Mouse (Mus musculus): ENCODE measurements around the gene Gm44503. TPM values are rescaled to one million over a fixed set of nuclear protein-coding genes. Genes with fewer than 3 reads are reported as not detected.

Gene Gm44503
- polyA plus RNA-seq, 1 experiment from 2014 or later = not detected

- H3K4me1 ChIP-seq (replicated peaks; ENCODE audit: control insufficient read depth, insufficient read depth, low read length) = no peaks in the 10 kb centered on the region
- no peak for TF ChIP-seq CTCF (IDR thresholded peaks at IDR 0.05; ENCODE audit: low read depth)
- H3K4me2 ChIP-seq (replicated peaks; ENCODE audit: low read depth) = no peak overlapping the region
- WGBS = 82% methylated on average over 6 of the region's 6 CpGs
- ATAC-seq = no peak
- H3K9me3 ChIP-seq (ENCODE audit: control insufficient read depth) = no peaks in the 10 kb centered on the region
- peaks cover 37% of the 10 kb centered on the region for H3K36me3 ChIP-seq (ENCODE audit: control insufficient read depth, insufficient read depth)
- H3K4me3 ChIP-seq (ENCODE audit: low read depth, low read length) = no peak overlapping the region
- no peak overlapping the region for H3K27ac ChIP-seq (ENCODE audit: low read depth, low read length)
- H3K9ac ChIP-seq (ENCODE audit: low read depth, low read length) = no peak overlapping the region
- no peaks in the 10 kb centered on the region for H3K27me3 ChIP-seq (replicated peaks; ENCODE audit: control insufficient read depth, insufficient read depth, low read length)
Measured at GRCm38 (mm10) chr9:73005106-73005505, 46.5 kb downstream of the Gm44503 start.

- Histone ChIP-seq H3K4me1 (replicated peaks; ENCODE audit: control insufficient read depth, insufficient read depth, low read length) (no peaks in the 10 kb centered on the region), H3K27me3 (replicated peaks; ENCODE audit: control insufficient read depth, insufficient read depth, low read length) (no peaks in the 10 kb centered on the region), H3K9ac (ENCODE audit: low read depth, low read length) (no peak overlapping the region), H3K36me3 (ENCODE audit: control insufficient read depth, insufficient read depth) (peaks cover 42% of the 10 kb centered on the region), H3K4me3 (ENCODE audit: low read depth, low read length) (no peak overlapping the region), H3K9me3 (ENCODE audit: control insufficient read depth) (no peaks in the 10 kb centered on the region), H3K4me2 (replicated peaks; ENCODE audit: low read depth) (no peak overlapping the region), H3K27ac (ENCODE audit: low read depth, low read length) (no peak overlapping the region)
- no peak for ATAC-seq
- peak; percentile 41 for TF ChIP-seq CTCF (IDR thresholded peaks at IDR 0.05; ENCODE audit: low read depth)
- WGBS = 89% methylated on average over 3 of the region's 3 CpGs
Measured at GRCm38 (mm10) chr9:73006175-73006574, 47.5 kb downstream of the Gm44503 start.

- no peak overlapping the region for H3K27ac ChIP-seq (ENCODE audit: low read depth, low read length)
- H3K36me3 ChIP-seq (ENCODE audit: control insufficient read depth, insufficient read depth) = peaks cover 52% of the 10 kb centered on the region
- ATAC-seq = no peak
- no peaks in the 10 kb centered on the region for H3K9me3 ChIP-seq (ENCODE audit: control insufficient read depth)
- H3K27me3 ChIP-seq (replicated peaks; ENCODE audit: control insufficient read depth, insufficient read depth, low read length) = no peaks in the 10 kb centered on the region
- 63% methylated on average over 3 of the region's 3 CpGs for WGBS
- no peak overlapping the region for H3K9ac ChIP-seq (ENCODE audit: low read depth, low read length)
- H3K4me1 ChIP-seq (replicated peaks; ENCODE audit: control insufficient read depth, insufficient read depth, low read length) = no peaks in the 10 kb centered on the region
- H3K4me3 ChIP-seq (ENCODE audit: low read depth, low read length) = no peak overlapping the region
- TF ChIP-seq CTCF (IDR thresholded peaks at IDR 0.05; ENCODE audit: low read depth) = no peak
- no peak overlapping the region for H3K4me2 ChIP-seq (replicated peaks; ENCODE audit: low read depth)
Measured at GRCm38 (mm10) chr9:73008384-73008783, 49.7 kb downstream of the Gm44503 start.

GRCm38 (mm10) chr9:73012629-73013028 lies 54.0 kb downstream of the Gm44503 start:
- H3K9ac ChIP-seq (ENCODE audit: low read depth, low read length) = no peak overlapping the region
- H3K36me3 ChIP-seq (ENCODE audit: control insufficient read depth, insufficient read depth) = peaks cover 70% of the 10 kb centered on the region
- 91% methylated on average over 4 of the region's 4 CpGs for WGBS
- H3K9me3 ChIP-seq (ENCODE audit: control insufficient read depth) = no peaks in the 10 kb centered on the region
- H3K27ac ChIP-seq (ENCODE audit: low read depth, low read length) = no peak overlapping the region
- no peak overlapping the region for H3K4me2 ChIP-seq (replicated peaks; ENCODE audit: low read depth)
- no peak for ATAC-seq
- peak; percentile 35 for TF ChIP-seq CTCF (IDR thresholded peaks at IDR 0.05; ENCODE audit: low read depth)
- H3K4me3 ChIP-seq (ENCODE audit: low read depth, low read length) = no peak overlapping the region
- H3K4me1 ChIP-seq (replicated peaks; ENCODE audit: control insufficient read depth, insufficient read depth, low read length) = no peaks in the 10 kb centered on the region
- H3K27me3 ChIP-seq (replicated peaks; ENCODE audit: control insufficient read depth, insufficient read depth, low read length) = no peaks in the 10 kb centered on the region

GRCm38 (mm10) chr9:73014724-73015123 lies 56.1 kb downstream of the Gm44503 start:
- H3K9me3 ChIP-seq (ENCODE audit: control insufficient read depth) = no peaks in the 10 kb centered on the region
- no peaks in the 10 kb centered on the region for H3K4me1 ChIP-seq (replicated peaks; ENCODE audit: control insufficient read depth, insufficient read depth, low read length)
- no peak for TF ChIP-seq CTCF (IDR thresholded peaks at IDR 0.05; ENCODE audit: low read depth)
- H3K27ac ChIP-seq (ENCODE audit: low read depth, low read length) = no peak overlapping the region; the same call in 1 of the 2 replicates
- WGBS = 66% methylated on average over 13 of the region's 13 CpGs
- H3K4me3 ChIP-seq (ENCODE audit: low read depth, low read length) = no peak overlapping the region
- no peak for ATAC-seq
- H3K36me3 ChIP-seq (ENCODE audit: control insufficient read depth, insufficient read depth) = peaks cover 77% of the 10 kb centered on the region
- H3K27me3 ChIP-seq (replicated peaks; ENCODE audit: control insufficient read depth, insufficient read depth, low read length) = no peaks in the 10 kb centered on the region
- no peak overlapping the region for H3K9ac ChIP-seq (ENCODE audit: low read depth, low read length)
- no peak overlapping the region for H3K4me2 ChIP-seq (replicated peaks; ENCODE audit: low read depth)

GRCm38 (mm10) chr9:73019841-73020240 lies 61.2 kb downstream of the Gm44503 start:
- Histone ChIP-seq H3K36me3 (ENCODE audit: control insufficient read depth, insufficient read depth) (peaks cover 45% of the 10 kb centered on the region), H3K9ac (ENCODE audit: low read depth, low read length) (no peak overlapping the region), H3K27ac (ENCODE audit: low read depth, low read length) (no peak overlapping the region), H3K9me3 (ENCODE audit: control insufficient read depth) (no peaks in the 10 kb centered on the region), H3K4me3 (ENCODE audit: low read depth, low read length) (no peak overlapping the region), H3K4me1 (replicated peaks; ENCODE audit: control insufficient read depth, insufficient read depth, low read length) (no peaks in the 10 kb centered on the region), H3K27me3 (replicated peaks; ENCODE audit: control insufficient read depth, insufficient read depth, low read length) (no peaks in the 10 kb centered on the region), H3K4me2 (replicated peaks; ENCODE audit: low read depth) (no peak overlapping the region)
- TF ChIP-seq CTCF (IDR thresholded peaks at IDR 0.05; ENCODE audit: low read depth) = no peak
- 92% methylated on average over 10 of the region's 10 CpGs for WGBS
- ATAC-seq = no peak

- H3K9me3 ChIP-seq (ENCODE audit: control insufficient read depth) = no peaks in the 10 kb centered on the region
- no peak overlapping the region for H3K27ac ChIP-seq (ENCODE audit: low read depth, low read length)
- 92% methylated on average over 5 of the region's 5 CpGs for WGBS
- no peak overlapping the region for H3K4me3 ChIP-seq (ENCODE audit: low read depth, low read length)
- TF ChIP-seq CTCF (IDR thresholded peaks at IDR 0.05; ENCODE audit: low read depth) = no peak
- no peaks in the 10 kb centered on the region for H3K27me3 ChIP-seq (replicated peaks; ENCODE audit: control insufficient read depth, insufficient read depth, low read length)
- H3K4me1 ChIP-seq (replicated peaks; ENCODE audit: control insufficient read depth, insufficient read depth, low read length) = no peaks in the 10 kb centered on the region
- ATAC-seq = no peak
- no peak overlapping the region for H3K4me2 ChIP-seq (replicated peaks; ENCODE audit: low read depth)
- no peak overlapping the region for H3K9ac ChIP-seq (ENCODE audit: low read depth, low read length)
- peaks cover 42% of the 10 kb centered on the region for H3K36me3 ChIP-seq (ENCODE audit: control insufficient read depth, insufficient read depth)
Measured at GRCm38 (mm10) chr9:73020566-73021097, 62.0 kb downstream of the Gm44503 start.
